Mouse (Mus musculus): ENCODE measurements around the gene Zgrf1. TPM values are rescaled to one million over a fixed set of nuclear protein-coding genes. Genes with fewer than 3 reads are reported as not detected.

The Zgrf1 gene
- total RNA-seq, 2 experiments from 2014 or later = 3.1 to 4.2 TPM

GRCm38 (mm10) chr3:127554723-127555122 lies 1.4 kb downstream of the Zgrf1 start:
- no peak for DNase-seq (ENCODE audit: low spot score in 2 of 2)

DNA sequence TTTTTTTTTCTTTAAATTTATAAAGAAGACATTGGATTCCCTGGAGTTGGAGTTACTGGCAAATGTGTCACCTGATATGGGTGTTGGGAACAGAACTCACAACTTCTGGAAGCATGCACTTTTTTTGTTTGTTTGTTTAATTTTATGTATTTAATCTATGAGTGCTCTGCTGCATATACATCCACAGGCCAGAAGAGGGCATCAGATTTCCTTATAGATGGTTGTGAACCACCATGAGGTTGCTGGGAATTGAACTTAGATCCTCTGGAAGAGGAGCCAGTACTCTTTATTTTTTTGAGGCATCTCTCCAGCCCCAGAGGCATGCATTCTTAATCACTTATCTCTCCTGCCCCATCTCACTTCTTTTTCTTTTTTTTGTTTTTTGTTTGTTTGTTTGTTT lies 4.9 kb downstream of the Zgrf1 start:
- DNase-seq (ENCODE audit: low spot score in 2 of 2) = no peak

GRCm38 (mm10) chr3:127562974-127563373 lies 9.7 kb downstream of the Zgrf1 start:
- no peak for DNase-seq (ENCODE audit: low spot score in 2 of 2)

DNA sequence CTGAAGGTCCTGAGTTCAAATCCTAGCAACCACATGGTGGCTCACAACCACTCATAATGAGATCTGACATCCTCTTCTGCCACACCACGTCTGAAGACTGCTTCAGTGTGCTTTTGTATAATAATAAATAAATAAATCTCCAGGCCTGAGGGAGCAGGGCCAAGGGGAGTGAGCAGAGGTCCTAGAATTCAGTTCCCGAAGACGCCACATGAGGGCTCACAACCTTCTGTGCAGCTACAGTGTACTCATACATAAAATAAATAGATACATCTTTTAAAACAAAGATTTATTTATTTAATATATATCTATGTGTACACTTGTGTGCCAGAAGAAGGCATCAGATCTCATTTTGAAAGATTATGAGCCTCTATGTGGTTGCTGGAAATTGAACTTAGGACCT lies 11.8 kb downstream of the Zgrf1 start:
- DNase-seq (ENCODE audit: low spot score in 2 of 2) = no peak

GRCm38 (mm10) chr3:127572557-127572956 lies 19.3 kb downstream of the Zgrf1 start:
- peak; percentile 56 to 57 for DNase-seq (ENCODE audit: low spot score in 2 of 2)

DNA sequence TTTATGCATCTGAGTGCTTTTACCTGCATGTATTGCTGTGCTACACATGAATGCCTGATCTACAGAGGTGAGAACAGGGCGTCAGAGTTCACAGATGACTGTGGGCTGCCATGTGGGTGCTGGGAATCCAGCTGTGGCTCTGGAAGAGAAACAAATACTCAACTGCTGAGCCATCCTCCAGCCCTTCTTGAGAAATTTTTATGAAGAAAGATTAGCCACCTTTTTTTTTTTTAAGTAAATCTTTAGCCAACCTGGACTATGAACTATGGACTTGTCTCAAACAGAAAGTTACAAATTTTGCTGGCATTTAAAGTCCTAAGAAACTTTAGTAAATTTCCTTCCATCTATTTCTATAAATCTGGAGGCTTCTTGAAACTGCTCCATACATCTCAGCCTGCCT lies 43.8 kb downstream of the Zgrf1 start:
- no peak for DNase-seq (ENCODE audit: low spot score in 2 of 2)

DNA sequence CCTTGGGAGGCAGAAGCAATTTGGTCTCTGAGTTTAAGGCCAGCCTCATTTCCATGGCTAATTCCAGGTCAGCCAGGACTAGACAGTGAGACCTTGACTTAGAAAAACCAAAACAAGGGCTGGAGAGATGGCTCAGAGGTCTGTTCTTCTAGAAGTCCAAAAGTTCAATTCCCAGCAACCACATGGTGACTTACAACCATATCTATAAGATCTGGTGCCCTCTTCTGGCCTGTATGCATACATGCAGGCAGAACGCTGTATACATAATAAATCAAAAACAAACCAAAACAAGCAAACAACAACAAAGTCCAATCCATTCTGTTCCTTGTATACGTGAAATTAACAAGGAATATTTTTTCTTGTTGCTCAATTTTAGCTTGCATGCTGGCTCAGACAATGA lies 54.8 kb downstream of the Zgrf1 start:
- no peak for DNase-seq (ENCODE audit: low spot score in 2 of 2)

DNA sequence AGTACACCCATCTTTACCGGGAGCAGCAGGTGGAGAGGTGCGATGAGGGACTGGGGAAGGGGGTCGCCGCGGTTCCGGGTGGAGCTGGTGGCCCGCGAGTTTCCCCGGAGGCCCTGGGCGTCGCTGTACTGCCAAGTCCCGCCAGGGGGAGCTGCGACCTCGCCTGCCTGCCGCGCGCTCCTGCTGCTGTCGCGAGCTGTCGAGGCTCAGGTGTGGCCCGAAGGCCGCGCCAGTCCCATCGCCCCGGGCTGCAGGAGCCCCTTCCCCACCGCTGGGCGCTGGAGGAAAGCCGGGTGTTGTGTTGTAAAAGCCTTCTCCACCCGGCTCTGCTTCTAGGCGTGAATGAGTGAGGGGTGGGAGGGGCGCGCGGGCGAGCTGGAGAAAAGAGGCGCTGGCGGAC lies 72.0 kb downstream of the Zgrf1 start:
- DNase-seq (ENCODE audit: low spot score in 2 of 2) = peak; percentile 81 to 85

- DNase-seq (ENCODE audit: low spot score in 2 of 2) = peak in 1 of 2 experiments; percentile 17
These were observed 72.6 kb downstream of the Zgrf1 start for GRCm38 (mm10) chr3:127625701-127626399.

DNA sequence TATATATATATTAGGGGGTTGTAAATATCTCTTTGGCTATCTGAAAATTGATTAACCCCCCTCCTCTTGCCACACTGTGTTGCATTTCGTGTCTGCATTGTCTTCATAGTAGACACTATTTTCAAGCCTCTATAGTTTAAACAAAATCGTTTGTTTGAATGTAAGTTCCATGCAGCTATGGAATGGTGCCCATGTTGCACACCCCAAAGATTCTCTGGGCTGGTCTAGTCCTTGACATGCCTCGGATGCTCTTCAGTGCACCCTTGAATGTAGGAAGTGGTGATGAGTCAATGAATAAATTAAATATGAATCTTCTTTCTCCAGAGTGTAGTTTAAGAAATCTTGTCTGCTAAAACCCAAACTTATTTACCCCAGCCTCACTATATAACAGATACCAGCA lies 73.2 kb downstream of the Zgrf1 start:
- no peak for DNase-seq (ENCODE audit: low spot score in 2 of 2)

GRCm38 (mm10) chr3:127627151-127627955 lies 74.1 kb downstream of the Zgrf1 start:
- no peak for DNase-seq (ENCODE audit: low spot score in 2 of 2)

DNA sequence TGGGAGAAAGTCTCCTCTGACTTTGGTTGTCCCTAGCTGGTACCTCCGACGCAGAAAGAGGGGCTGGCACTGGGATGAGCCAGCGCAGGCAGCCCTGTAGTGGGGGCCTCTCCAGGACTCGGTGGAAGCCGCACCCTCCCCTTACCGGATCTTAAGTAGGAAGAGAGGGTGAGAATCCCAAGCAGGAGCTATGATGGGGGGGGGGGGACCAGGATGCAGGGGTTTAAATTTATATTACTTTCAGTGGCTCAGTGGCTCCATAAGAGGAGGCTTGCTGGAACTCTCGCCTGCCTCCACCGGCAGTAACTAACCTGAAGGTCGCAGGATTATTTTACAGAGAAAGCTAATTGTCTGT lies 74.6 kb downstream of the Zgrf1 start:
- DNase-seq (ENCODE audit: low spot score in 2 of 2) = no peak

- DNase-seq (ENCODE audit: low spot score in 2 of 2) = no peak
These were observed 75.3 kb downstream of the Zgrf1 start for GRCm38 (mm10) chr3:127628311-127629184.

DNA sequence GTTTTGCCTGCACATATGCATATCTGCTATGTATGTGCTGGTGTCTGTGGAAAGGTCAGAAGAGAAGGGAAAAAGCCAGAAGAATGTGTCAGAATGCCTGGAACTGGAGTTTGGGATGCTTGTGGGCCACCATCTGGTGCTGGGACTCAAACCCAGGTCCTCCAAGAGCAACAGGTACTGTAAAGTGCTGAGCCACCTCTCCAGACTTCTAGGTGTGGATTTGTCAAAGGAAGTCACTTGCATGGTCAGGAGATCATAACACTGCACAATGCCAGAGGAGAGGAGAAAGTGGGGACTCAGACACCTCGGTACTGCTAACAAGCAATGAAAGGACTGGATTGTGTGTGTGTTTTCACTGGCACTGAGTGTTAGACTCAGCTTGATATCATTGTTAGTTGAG lies 76.9 kb downstream of the Zgrf1 start:
- DNase-seq (ENCODE audit: low spot score in 2 of 2) = no peak

DNA sequence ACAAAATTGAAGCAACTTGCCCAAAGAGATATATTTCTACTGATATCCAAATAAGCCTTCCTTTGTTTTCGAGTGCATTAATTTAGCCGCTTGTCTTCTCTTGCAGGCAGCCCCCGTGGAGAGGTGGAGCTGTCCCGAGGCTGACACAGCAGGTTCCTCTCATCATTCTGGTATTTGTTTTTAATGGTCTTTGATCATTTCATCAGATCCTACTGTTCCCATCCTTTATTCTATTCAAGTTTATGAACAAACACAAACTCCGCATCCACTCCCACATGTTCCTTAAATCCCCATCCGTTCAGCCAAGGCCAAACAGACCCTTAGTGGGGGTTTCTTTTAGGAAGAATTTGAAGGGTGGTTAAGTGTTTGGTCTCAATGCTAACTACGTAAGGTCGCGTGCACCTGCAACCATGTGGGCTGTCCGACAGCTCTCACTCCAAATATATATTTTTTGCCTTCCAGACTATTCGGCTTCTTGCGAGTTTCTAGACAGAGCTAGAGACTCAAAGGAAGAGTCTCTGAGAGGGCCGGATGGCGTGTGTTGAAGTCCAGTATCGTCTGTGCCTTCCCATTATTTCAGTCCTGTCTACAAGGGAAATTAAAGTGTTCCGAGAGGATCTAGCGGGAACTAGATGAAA lies 77.6 kb downstream of the Zgrf1 start:
- no peak for DNase-seq (ENCODE audit: low spot score in 2 of 2)

DNA sequence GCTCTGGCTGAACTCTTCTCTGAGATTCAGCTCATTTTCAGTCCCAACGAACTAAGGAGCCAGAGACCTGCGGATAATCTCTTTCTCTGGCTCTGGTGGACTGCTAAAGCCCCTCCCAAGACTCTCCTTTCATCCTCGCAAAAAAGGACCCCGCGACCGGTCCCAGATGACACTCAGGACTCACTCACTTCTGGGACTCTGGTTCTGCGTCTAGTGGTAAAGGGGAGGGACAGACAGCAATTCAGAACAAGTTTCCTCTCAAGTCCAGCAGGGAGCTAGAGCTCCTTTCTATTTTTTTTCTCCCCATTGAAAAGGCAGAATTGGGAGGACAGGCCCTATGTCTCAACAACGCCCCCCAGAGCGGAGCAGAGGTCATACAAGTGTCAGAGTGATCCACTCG lies 78.3 kb downstream of the Zgrf1 start:
- no peak for DNase-seq (ENCODE audit: low spot score in 2 of 2)

GRCm38 (mm10) chr3:127632531-127632930 lies 79.2 kb downstream of the Zgrf1 start:
- peak; percentile 36 to 53 for DNase-seq (ENCODE audit: low spot score in 2 of 2)

- peak in 1 of 2 experiments; percentile 49 for DNase-seq (ENCODE audit: low spot score in 2 of 2)
These were observed 80.1 kb downstream of the Zgrf1 start, which contains the start of gene Neurog2 for GRCm38 (mm10) chr3:127633080-127634032. Neurog2 (plus strand) TSS chr3:127633135.

DNA sequence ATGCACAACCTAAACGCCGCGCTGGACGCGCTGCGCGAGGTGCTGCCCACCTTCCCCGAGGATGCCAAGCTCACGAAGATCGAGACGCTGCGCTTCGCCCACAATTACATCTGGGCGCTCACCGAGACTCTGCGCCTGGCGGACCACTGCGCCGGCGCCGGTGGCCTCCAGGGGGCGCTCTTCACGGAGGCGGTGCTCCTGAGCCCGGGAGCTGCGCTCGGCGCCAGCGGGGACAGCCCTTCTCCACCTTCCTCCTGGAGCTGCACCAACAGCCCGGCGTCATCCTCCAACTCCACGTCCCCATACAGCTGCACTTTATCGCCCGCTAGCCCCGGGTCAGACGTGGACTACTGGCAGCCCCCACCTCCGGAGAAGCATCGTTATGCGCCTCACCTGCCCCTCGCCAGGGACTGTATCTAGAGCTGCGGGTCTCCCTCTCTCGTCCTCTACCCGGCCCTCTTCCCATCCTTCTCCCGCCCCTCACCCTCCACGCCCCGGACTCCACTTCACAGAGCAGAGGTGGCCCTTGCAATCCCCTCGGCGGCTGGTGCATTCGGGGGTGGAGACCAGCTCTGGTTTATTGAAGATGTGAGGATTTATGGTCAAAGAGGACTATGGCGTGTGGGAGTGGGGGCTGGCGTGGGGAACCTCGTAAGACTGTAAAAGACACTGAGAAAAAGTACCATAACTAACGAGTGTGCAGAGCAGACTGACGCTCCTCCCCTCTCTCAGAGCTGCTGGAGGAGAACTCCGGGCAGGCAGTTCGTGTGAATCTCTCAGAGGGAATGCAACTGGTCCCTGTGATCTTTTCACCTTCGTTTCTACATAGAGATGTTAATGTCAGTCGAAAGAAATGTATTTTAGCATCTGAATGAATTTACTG lies 81.1 kb downstream of the Zgrf1 start:
- peak; percentile 78 to 88 for DNase-seq (ENCODE audit: low spot score in 2 of 2)
